Mouse (Mus musculus): ENCODE measurements around the gene Slc30a7. TPM values are rescaled to one million over a fixed set of nuclear protein-coding genes. Genes with fewer than 3 reads are reported as not detected.
A peak's percentile ranks its signal among the peaks of the same experiment; 100 is the strongest.

Slc30a7 gene
- polyA plus RNA-seq, 1 experiment from 2014 or later: 36.9 TPM

DNA sequence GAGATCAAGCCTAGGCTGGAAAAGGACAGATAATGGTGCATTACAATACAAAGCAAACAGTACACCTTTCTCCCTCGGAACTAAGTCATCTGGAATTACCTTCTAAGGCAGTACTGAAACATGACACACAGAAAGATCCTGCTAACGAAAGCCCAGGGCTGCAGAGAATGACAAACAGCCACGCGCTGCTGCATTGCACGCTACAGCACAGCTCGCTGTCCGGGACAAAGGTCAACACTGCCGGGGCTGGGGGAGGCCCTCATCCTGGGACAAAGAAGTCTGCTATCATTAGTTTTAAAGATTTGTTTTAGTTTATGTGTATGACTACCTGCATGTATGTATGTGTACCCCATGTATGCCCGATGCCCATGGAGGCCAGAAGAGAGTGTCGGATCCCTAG is 14.2 kb downstream of the Slc30a7 start:
- Histone ChIP-seq H3K9me3 (ENCODE audit: control insufficient read depth) (no peaks in the 10 kb centered on the region), H3K27ac (ENCODE audit: low read depth, low read length) (peak overlapping the region; percentile 64), H3K36me3 (ENCODE audit: control insufficient read depth, insufficient read depth) (peaks cover 26% of the 10 kb centered on the region), H3K4me2 (replicated peaks; ENCODE audit: low read depth) (peak overlapping the region; percentile 50), H3K4me1 (replicated peaks; ENCODE audit: control insufficient read depth, insufficient read depth, low read length) (no peaks in the 10 kb centered on the region), H3K4me3 (ENCODE audit: low read depth, low read length) (no peak overlapping the region), H3K9ac (ENCODE audit: low read depth, low read length) (no peak overlapping the region), H3K27me3 (replicated peaks; ENCODE audit: control insufficient read depth, insufficient read depth, low read length) (no peaks in the 10 kb centered on the region)
- ATAC-seq: peak; percentile 93
- no peak for TF ChIP-seq CTCF (IDR thresholded peaks at IDR 0.05; ENCODE audit: low read depth)
- 36% methylated on average over 10 of the region's 10 CpGs for WGBS

GRCm38 (mm10) chr3:115992588-115992987 is 14.6 kb downstream of the Slc30a7 start:
- H3K4me2 ChIP-seq (replicated peaks; ENCODE audit: low read depth): peak overlapping the region; percentile 50
- 51% methylated on average over 4 of the region's 4 CpGs for WGBS
- peak; percentile 46; the same call in 1 of the 2 replicates for ATAC-seq
- peak overlapping the region; percentile 64; the same call in 1 of the 2 replicates for H3K27ac ChIP-seq (ENCODE audit: low read depth, low read length)
- no peaks in the 10 kb centered on the region for H3K27me3 ChIP-seq (replicated peaks; ENCODE audit: control insufficient read depth, insufficient read depth, low read length)
- no peaks in the 10 kb centered on the region for H3K4me1 ChIP-seq (replicated peaks; ENCODE audit: control insufficient read depth, insufficient read depth, low read length)
- H3K9me3 ChIP-seq (ENCODE audit: control insufficient read depth): no peaks in the 10 kb centered on the region
- H3K4me3 ChIP-seq (ENCODE audit: low read depth, low read length): no peak overlapping the region
- H3K9ac ChIP-seq (ENCODE audit: low read depth, low read length): no peak overlapping the region
- peaks cover 21% of the 10 kb centered on the region for H3K36me3 ChIP-seq (ENCODE audit: control insufficient read depth, insufficient read depth)
- TF ChIP-seq CTCF (IDR thresholded peaks at IDR 0.05; ENCODE audit: low read depth): no peak

GRCm38 (mm10) chr3:115992103-115992502 is 15.1 kb downstream of the Slc30a7 start:
- no peak overlapping the region for H3K9ac ChIP-seq (ENCODE audit: low read depth, low read length)
- no peak for ATAC-seq

GRCm38 (mm10) chr3:115985183-115985892 is 21.9 kb downstream of the Slc30a7 start:
- no peak overlapping the region for H3K4me2 ChIP-seq (replicated peaks; ENCODE audit: low read depth)
- H3K9me3 ChIP-seq (ENCODE audit: control insufficient read depth): no peaks in the 10 kb centered on the region
- no peak overlapping the region for H3K4me3 ChIP-seq (ENCODE audit: low read depth, low read length)
- no peak for TF ChIP-seq CTCF (IDR thresholded peaks at IDR 0.05; ENCODE audit: low read depth)
- no peaks in the 10 kb centered on the region for H3K4me1 ChIP-seq (replicated peaks; ENCODE audit: control insufficient read depth, insufficient read depth, low read length)
- ATAC-seq: no peak
- H3K9ac ChIP-seq (ENCODE audit: low read depth, low read length): no peak overlapping the region
- no peaks in the 10 kb centered on the region for H3K27me3 ChIP-seq (replicated peaks; ENCODE audit: control insufficient read depth, insufficient read depth, low read length)
- WGBS: 72% methylated on average over 9 of the region's 9 CpGs
- H3K36me3 ChIP-seq (ENCODE audit: control insufficient read depth, insufficient read depth): peaks cover 72% of the 10 kb centered on the region
- H3K27ac ChIP-seq (ENCODE audit: low read depth, low read length): no peak overlapping the region

More at GRCm38 (mm10) chr3:115992103-115992502, 15.1 kb downstream of the Slc30a7 start:
- no peak overlapping the region; the same call in 1 of the 2 replicates for H3K27ac ChIP-seq (ENCODE audit: low read depth, low read length)
- no peaks in the 10 kb centered on the region for H3K27me3 ChIP-seq (replicated peaks; ENCODE audit: control insufficient read depth, insufficient read depth, low read length)
- no peak overlapping the region for H3K4me2 ChIP-seq (replicated peaks; ENCODE audit: low read depth)
- peaks cover 19% of the 10 kb centered on the region for H3K36me3 ChIP-seq (ENCODE audit: control insufficient read depth, insufficient read depth)
- no peaks in the 10 kb centered on the region for H3K9me3 ChIP-seq (ENCODE audit: control insufficient read depth)
- no peak for TF ChIP-seq CTCF (IDR thresholded peaks at IDR 0.05; ENCODE audit: low read depth)
- H3K4me3 ChIP-seq (ENCODE audit: low read depth, low read length): no peak overlapping the region
- 20% methylated on average over 4 of the region's 4 CpGs for WGBS
- no peaks in the 10 kb centered on the region for H3K4me1 ChIP-seq (replicated peaks; ENCODE audit: control insufficient read depth, insufficient read depth, low read length)

- no peak for ATAC-seq
- H3K9ac ChIP-seq (ENCODE audit: low read depth, low read length): no peak overlapping the region
- no peak overlapping the region for H3K4me2 ChIP-seq (replicated peaks; ENCODE audit: low read depth)
- H3K9me3 ChIP-seq (ENCODE audit: control insufficient read depth): no peaks in the 10 kb centered on the region
- no peak overlapping the region for H3K4me3 ChIP-seq (ENCODE audit: low read depth, low read length)
- H3K4me1 ChIP-seq (replicated peaks; ENCODE audit: control insufficient read depth, insufficient read depth, low read length): no peaks in the 10 kb centered on the region
- WGBS: 95% methylated on average over 9 of the region's 9 CpGs
- no peak for TF ChIP-seq CTCF (IDR thresholded peaks at IDR 0.05; ENCODE audit: low read depth)
- H3K27ac ChIP-seq (ENCODE audit: low read depth, low read length): no peak overlapping the region
- H3K36me3 ChIP-seq (ENCODE audit: control insufficient read depth, insufficient read depth): peaks cover 68% of the 10 kb centered on the region
- no peaks in the 10 kb centered on the region for H3K27me3 ChIP-seq (replicated peaks; ENCODE audit: control insufficient read depth, insufficient read depth, low read length)
These were observed 22.6 kb downstream of the Slc30a7 start for GRCm38 (mm10) chr3:115984653-115985052.

- Histone ChIP-seq H3K4me3 (ENCODE audit: low read depth, low read length) (no peak overlapping the region), H3K9me3 (ENCODE audit: control insufficient read depth) (no peaks in the 10 kb centered on the region), H3K4me1 (replicated peaks; ENCODE audit: control insufficient read depth, insufficient read depth, low read length) (no peaks in the 10 kb centered on the region), H3K27me3 (replicated peaks; ENCODE audit: control insufficient read depth, insufficient read depth, low read length) (no peaks in the 10 kb centered on the region), H3K36me3 (ENCODE audit: control insufficient read depth, insufficient read depth) (peaks cover 62% of the 10 kb centered on the region), H3K4me2 (replicated peaks; ENCODE audit: low read depth) (no peak overlapping the region), H3K9ac (ENCODE audit: low read depth, low read length) (no peak overlapping the region), H3K27ac (ENCODE audit: low read depth, low read length) (no peak overlapping the region)
- TF ChIP-seq CTCF (IDR thresholded peaks at IDR 0.05; ENCODE audit: low read depth): no peak
- no peak for ATAC-seq
- 90% methylated on average over 8 of the region's 8 CpGs for WGBS
These were observed 24.0 kb downstream of the Slc30a7 start for GRCm38 (mm10) chr3:115983217-115983616.

Measured in intestine, postnatal 0 days (tissue).